Mouse (Mus musculus) embryonic fibroblast, embryonic 13.5 days (primary cell): Measurements from ENCODE around the gene Qpct.

ENCODE experiments used
- CTCF ChIP-seq: IDR thresholded peaks from 2 replicates; pipeline ENCODE4 v1.5.1; 2011; ENCODE audit warnings: mild to moderate bottlenecking, control low read depth, low read length, moderate library complexity, borderline replicate concordance; ENCODE audit not compliant: insufficient read depth
- POLR2A ChIP-seq: IDR thresholded peaks from 2 replicates; pipeline ENCODE4 v1.6.1; 2011; ENCODE audit warnings: low read depth, mild to moderate bottlenecking, control low read depth, low read length, moderate library complexity

GRCm38 (mm10) chr17:79069019-79069418 is 17.3 kb downstream of the Qpct start:
- no peak for TF ChIP-seq CTCF
- TF ChIP-seq POLR2A = peak; percentile 39
